Mouse (Mus musculus): ENCODE measurements around the gene Tppp2.

The Tppp2 gene

DNA sequence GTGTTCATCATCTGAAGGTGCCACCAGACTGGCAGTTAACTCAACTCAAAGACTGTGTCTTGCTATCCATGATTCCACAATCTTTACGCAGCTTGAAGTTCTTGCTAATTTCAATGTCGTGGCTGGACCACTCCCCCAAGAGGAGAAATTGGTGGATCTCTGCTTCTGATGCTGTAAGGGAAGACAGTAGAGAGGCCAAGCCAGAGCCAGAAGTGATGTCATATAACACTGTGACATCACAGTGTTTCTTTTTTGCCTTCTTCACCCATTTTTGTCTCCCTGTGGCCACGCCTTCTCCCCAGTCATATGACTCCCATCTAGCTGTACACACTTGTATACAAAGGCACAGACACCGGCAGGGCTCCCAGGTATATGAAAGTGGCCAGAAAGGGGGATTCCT lies at the start of gene Tppp2:
Gene Tppp2, plus strand, starts transcription at position 301 of the 400 bp plus-strand sequence.
- DNase-seq (ENCODE audit: low spot score in 2 of 2) = no peak

- DNase-seq (ENCODE audit: low spot score in 2 of 2) = no peak
Observed at GRCm38 (mm10) chr14:51870756-51871155, 47.5 kb upstream of the Tppp2 start.

DNA sequence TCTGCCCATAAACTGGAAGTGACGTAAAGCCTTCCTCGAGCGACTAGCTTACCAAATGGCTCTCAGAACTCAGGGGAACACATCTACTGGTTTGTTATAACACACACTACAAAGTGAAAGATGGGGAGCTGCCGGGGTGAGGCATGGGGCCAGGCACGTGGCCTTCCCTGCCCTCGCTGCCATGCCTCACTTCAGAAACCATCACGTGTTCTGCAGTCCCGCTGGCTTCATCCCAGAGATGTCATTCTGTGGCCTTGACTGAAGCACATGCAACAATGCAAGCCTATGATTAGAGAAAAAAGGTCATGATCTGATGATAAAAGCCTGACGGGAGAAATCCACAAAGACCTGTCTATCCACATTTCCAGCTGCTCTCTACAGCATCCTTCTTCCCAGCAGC lies 46.5 kb upstream of the Tppp2 start:
- no peak for DNase-seq (ENCODE audit: low spot score in 2 of 2)

DNA sequence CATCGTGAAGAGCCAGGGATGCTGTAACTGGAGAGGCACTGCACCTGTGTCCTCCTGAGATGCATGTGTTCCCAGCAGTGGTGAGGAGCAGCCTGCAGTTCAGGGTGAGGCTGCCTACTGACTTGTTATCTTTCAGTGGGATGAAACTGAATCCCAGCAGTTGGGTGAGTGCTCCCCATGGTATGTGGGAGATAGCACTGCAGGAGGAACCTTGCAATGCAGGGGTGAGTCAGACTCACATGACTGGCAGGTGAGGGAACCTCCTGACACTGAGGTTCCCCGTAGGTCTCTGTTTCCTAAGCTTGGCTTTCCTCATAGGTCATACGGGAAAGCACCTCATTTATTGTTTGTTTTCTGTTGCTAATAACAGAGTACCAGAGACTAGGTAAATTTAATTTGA lies 40.7 kb upstream of the Tppp2 start:
- DNase-seq (ENCODE audit: low spot score in 2 of 2) = no peak

GRCm38 (mm10) chr14:51883527-51884030 lies 34.6 kb upstream of the Tppp2 start:
- DNase-seq (ENCODE audit: low spot score in 2 of 2) = peak; percentile 48 to 71

DNA sequence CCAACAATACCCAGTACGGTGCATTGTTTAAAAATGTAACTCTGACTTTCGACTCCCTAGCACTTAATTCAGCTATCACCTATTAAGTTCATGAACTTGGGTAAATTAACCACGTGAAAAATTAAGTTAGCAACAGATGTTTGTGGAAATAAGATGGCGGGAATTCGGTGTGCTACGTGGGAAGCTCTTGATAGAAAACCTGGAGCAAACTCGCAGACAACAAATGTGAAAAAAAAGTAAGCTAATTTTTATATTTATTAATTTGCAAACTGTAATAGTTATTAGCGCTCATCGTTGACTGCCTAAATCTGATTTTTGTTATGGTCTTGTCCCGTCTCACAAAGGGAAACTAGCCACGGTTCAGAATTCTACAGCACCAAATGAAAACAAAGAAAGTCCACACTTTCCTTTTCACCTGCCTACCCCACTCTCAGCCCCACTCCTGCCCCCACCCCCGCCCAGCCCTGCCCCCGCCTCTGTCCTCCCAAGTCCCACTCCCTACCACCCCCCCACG lies 34.1 kb upstream of the Tppp2 start:
- DNase-seq (ENCODE audit: low spot score in 2 of 2) = no peak

DNA sequence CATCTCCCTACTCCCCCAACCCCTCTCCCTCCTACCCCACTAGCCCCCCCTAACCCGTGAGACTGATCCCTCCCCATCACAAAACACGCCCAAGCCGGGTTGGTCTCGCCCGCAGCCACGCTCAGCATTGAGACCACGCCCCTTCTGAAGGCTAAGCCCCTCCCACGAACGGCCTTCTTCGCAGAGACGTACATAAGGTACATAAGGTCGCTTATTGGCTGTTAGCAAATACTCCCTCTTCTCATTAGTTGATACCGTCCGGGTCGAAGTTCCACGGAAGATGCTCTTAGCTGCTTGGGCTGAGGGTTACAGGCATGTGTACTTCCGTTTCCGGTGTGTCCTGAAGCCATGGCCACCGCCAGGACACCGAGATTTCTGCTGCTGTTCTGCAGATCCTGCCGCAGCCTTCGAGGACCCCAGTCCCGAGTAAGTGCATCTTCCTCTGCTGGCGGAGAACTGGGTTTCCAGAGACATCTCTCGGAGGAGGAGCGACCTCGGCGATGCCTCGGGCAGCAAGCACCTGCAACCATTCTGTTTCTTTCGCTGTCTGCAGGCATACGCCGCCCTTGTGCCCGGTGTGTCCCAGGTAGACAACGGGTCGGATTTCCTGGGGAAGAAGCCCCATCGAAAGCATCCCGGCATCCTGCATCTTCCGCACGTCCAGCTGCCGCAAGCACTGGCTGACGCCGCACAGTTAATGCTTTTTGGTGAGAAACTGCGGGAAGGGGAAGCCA lies 33.5 kb upstream of the Tppp2 start, which contains the start of gene Mettl17:
Gene Mettl17, plus strand, starts transcription at position 245 of the 734 bp plus-strand sequence.
- peak; percentile 90 to 95 for DNase-seq (ENCODE audit: low spot score in 2 of 2)

DNA sequence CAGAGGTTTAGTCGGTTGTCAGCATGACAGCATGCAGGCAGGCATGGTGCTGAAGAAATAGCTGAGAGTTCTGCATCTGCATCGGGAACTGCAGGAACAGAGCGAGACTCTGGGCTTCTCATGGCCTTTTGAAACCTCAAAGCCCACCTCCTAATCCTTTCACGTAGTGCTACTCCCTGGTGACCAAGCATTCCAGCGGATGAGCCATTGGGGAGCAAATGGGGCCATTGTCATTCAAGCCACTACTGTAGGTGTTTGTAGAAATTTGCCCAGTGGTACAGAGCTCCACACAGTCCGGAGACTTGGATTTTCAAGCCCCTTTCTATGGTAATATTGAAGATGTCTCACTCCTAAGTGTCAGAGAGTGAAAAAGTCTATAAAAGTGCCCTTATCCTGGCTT lies 32.2 kb upstream of the Tppp2 start:
- DNase-seq (ENCODE audit: low spot score in 2 of 2) = no peak

DNA sequence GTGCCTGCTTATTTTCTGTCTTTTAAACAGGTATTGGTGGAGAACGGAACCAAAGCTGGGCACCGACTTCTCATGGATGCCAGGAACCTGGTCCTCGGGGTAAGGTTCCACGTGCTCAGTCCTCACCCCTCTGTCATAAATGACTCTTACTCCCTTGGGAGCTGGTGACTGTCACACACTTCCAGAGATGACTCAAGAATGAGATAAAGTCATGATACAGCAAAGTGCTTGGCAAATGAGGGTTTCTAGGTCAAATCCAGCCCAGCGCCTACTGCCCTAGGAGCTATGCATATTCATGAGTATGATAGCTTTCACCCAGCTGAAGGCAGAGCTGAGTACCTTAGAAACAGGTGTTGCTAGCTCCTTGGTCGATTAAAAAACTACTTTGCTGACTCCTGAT lies 28.4 kb upstream of the Tppp2 start:
- no peak for DNase-seq (ENCODE audit: low spot score in 2 of 2)

GRCm38 (mm10) chr14:51892191-51892939 lies 25.9 kb upstream of the Tppp2 start, which contains the start of gene Slc39a2:
Gene Slc39a2 (plus strand): TSS chr14:51892889.
- no peak for DNase-seq (ENCODE audit: low spot score in 2 of 2)

DNA sequence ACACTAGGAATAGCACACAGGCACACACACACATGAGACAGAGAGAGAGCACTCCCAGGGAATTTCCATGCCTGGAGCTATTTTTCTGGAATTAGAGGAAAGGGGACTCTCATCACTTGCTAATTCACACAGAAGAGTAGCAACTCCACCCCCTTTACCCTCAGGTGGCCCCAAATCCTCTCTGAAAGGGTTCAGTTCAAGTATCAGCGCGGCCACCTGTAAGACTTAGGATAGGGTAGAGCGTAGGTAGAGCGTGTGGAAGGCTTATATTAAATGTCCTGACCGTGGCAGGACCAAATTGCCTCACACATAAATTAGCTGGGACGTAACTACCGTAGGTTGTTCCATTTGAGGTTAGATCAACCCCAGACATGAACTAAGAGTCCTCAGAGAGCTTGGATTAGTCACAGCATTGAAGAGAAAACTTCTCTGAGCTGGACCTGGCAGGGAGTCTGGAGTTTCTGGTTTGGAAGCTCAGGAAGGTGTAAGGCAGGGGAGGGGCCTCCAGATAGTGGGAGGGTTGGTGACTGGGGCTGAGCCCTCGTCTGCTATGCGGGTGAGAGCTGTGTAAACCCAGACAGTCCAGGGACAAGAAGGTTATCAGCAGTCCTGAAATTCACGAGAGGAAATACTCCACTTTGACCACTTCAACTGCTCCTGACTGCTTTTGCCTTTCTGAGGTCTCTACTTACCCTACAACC lies 25.0 kb upstream of the Tppp2 start:
- DNase-seq (ENCODE audit: low spot score in 2 of 2) = no peak

- DNase-seq (ENCODE audit: low spot score in 2 of 2) = no peak
Observed at GRCm38 (mm10) chr14:51893809-51894208, 24.4 kb upstream of the Tppp2 start.

DNA sequence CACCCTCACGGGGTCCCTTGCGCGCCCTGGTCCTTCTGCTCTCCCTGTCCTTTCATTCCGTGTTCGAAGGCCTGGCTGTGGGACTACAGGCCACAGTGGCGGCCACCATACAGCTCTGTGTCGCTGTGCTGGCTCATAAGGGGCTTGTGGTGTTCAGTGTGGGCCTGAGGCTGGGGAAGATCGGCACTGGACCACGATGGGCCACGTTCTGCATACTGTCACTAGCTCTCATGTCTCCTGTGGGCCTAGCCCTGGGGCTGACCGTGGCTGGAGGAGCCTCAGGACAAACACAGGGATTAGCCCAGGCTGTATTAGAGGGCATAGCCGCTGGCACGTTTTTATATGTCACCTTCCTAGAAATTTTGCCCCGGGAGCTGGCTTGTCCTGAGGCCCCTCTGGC lies 23.2 kb upstream of the Tppp2 start:
- no peak for DNase-seq (ENCODE audit: low spot score in 2 of 2)

- no peak for DNase-seq (ENCODE audit: low spot score in 2 of 2)
Observed at GRCm38 (mm10) chr14:51896019-51896418, 22.2 kb upstream of the Tppp2 start.

DNA sequence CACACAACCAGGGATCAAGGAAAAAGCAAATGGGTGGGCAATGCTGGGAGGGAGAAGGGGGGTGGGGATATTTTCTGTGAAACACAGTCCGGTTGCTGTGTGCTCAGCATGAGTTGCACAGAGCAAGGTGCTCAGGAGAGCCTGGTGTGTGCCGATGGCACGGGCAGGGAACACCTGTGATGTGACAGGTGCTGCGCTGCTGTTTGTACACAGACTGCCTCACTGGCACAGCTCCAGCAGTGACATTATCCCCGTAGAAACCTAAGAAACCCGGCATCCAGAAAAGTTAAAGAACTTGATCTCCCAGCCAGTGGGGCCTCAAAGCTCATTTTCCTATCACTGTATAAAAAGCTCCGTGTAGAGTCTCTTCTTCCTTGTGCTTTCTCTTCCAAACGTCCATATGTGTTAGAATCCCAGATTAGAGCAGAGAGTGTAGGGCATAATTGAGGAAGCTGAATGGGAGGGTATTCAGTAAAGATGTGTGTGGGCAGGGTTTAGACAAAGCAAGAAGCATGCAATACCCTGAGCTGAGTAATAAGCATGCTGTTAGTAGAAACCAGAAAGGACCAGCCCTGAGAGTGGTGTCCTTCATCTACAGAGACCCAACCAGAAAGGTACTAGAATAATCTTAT lies 21.6 kb upstream of the Tppp2 start:
- no peak for DNase-seq (ENCODE audit: low spot score in 2 of 2)

GRCm38 (mm10) chr14:51899351-51899750 lies 18.9 kb upstream of the Tppp2 start:
- DNase-seq (ENCODE audit: low spot score in 2 of 2) = no peak

GRCm38 (mm10) chr14:51902806-51903710 lies 15.2 kb upstream of the Tppp2 start:
- DNase-seq (ENCODE audit: low spot score in 2 of 2) = peak in 1 of 2 experiments; percentile 36

DNA sequence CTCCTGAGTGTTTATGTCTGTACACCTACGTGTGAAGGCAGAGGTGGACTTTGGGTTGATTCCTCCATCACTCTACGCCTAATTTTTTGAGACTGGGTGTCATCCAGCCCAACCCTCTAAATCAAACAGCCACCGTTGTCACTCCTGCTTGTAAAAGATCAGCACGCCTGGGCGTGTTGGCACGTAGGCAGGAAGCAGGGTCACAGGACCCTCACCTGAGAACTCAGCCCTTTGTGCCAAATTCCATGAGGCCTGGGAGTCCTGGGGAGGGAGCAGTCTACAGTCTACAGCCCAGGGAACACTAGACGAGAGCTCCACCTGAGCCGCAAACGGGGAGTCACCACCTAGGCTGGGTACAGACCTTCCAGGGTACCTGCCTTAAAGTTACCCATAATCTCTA lies 14.4 kb upstream of the Tppp2 start:
- DNase-seq (ENCODE audit: low spot score in 2 of 2) = no peak

DNA sequence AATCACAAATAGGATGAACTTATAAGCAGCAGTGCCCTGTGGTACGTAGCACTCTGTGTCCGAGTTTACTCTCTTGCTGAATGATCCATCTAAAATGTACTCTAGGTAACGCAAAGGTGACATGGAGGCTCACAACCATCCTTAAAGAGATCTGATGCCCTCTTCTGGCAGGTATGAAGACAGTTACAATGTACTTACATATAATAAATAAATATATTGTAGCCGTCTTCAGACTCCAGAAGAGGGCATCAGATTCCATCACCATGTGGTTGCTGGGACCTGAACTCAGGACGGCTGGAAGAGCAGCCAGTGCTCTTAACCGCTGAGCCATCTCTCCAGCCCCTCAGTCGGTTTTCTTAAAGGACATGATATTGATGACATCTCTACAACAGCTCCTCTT lies 13.5 kb upstream of the Tppp2 start:
- DNase-seq (ENCODE audit: low spot score in 2 of 2) = no peak

GRCm38 (mm10) chr14:51906102-51906501 lies 12.1 kb upstream of the Tppp2 start:
- no peak for DNase-seq (ENCODE audit: low spot score in 2 of 2)
